Mouse (Mus musculus) activated CD4-positive, CD25-positive, alpha-beta regulatory T cell (primary cell): ENCODE data around the gene Lrrc18. TPM values are rescaled to one million over a fixed set of nuclear protein-coding genes. Genes with fewer than 3 reads are reported as not detected.

Experiments
- polyA plus RNA-seq, 2 experiments: library from polyadenylated mRNA; unstranded; fragments of 100-300 nt; shearing (Covaris generic); gene quantifications; one replicate each; pipeline ENCODE4 v1.2.1; 2017

Gene Lrrc18
- polyA plus RNA-seq, result not detected

DNA sequence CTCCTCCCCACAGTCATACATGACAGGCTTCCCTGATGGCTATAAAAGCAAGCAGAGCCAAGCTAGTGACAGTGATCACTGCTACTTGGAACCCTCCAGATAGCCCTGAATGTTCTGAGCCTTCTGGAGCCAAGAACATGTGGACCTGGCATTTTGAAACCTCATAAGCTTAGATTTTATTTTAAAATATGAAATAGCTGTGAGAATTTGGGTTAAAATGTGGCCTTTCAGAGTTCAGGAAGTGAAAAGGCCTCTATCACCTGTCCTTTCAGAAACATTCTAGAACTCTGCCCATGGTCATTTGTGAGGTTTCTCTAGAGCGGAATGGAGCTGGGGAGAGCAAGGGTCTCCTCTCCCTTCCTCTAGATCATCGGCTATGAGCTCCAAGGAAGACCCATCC, at the start of gene Lrrc18:
Gene Lrrc18, plus strand, starts transcription at position 301 of the 400 bp plus-strand sequence.

Other genes starting within 250 kb of the Lrrc18 start
- gene Tmem273, start 205.4 kb upstream of the Lrrc18 start, polyA plus RNA-seq, result 1 to 10 TPM in 1 of 2 experiments, under 1 TPM in 1; 0.82 to 6.6 TPM
- not detected for gene Fam170b, start 157.4 kb upstream of the Lrrc18 start, polyA plus RNA-seq
- gene Vstm4, start 134.6 kb upstream of the Lrrc18 start, polyA plus RNA-seq, result not detected
- under 1 TPM; 0.24 to 0.37 TPM for gene Wdfy4, start 194.1 kb downstream of the Lrrc18 start, polyA plus RNA-seq
- gene Arhgap22, start 222.6 kb downstream of the Lrrc18 start, polyA plus RNA-seq, result not detected